Mouse (Mus musculus): ENCODE results near the gene Rrp9.

The Rrp9 gene

DNA sequence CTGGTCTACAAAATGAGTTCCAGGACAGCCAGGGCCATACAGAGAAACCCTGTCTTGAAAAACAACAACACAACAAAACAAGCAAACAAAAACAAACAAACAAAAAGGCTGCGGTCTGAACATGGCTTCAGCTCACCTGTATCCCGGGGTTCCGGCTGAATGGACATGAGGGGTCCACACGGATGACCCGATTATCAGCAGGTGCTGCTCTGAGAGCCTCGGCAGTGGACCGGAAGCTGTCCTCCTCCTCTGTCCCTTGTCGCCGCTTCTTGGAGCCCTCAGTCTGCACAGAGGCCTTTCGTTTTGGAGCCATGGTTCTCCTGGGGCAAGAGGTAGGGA is at the start of gene Rrp9:
TSS of gene Rrp9 (plus strand) at position 301 of the 339 bp plus-strand sequence.
- peak in 1 of 2 experiments; percentile 25 for DNase-seq

DNA sequence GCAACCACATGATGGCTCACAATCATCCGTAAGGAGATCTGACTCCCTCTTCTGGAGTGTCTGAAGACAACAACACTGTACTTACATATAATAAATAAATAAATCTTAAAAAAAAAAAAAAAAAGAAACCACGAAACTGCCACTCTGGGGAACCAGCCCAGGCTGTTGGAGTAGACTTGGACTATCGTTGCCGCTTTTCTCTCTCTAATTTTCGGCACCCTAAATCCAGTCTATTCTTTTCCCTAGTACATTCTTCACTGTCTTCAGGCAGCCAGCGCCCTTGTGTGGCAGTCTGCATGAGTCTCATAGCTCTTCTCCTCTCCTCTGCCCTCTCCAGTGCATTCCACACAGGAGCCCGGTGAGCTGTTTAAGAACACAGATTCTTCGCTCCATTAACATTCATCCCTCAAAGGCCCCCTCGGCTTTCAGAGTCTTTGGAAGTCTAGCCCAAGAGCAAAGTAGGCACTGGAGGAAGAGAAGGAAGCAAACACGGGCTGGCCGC is 47.0 kb upstream of the Rrp9 start:
- no peak for DNase-seq

DNA sequence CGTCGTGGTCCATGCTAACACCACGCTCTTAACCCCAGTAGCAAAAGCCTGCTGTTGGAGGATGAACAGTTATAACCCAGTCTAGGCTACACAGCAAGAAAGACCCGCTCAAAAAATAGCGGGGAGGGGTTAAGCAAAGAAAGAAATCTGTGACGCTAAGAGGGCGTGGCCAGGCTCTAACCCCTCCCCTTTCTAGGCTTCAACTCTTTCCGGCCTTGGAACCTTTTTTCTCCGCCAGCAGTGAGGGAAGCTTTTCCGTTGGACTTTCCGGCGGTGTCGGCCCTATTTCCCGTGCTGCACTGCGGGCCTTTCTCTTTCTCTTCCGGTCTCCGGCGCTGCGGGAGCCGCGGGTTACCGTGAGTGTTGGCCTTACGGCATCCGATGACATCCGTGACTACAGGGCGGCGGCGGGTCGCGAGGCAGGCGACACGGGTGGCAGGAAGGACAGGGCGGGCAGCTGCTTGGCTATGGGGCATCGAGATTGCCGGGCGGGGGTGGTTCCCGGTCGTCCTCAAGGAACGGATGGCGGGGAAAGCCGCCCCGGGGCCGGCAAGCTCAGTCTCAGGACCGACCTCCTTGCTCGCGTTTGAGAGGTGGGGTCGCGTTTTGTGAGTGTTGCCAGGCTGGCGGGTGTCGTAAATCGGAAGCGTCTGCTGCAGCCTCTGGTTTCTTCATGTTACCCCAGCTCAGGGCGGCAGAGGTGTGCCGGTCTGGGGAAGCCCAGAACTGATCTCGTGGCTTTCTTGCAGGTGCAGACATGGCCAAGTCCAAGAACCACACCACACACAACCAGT is 46.3 kb upstream of the Rrp9 start, which contains the start of gene Rpl29:
TSS of gene Rpl29 (plus strand) at position 234 of the 794 bp plus-strand sequence.
- DNase-seq, result peak; percentile 95 to 97

DNA sequence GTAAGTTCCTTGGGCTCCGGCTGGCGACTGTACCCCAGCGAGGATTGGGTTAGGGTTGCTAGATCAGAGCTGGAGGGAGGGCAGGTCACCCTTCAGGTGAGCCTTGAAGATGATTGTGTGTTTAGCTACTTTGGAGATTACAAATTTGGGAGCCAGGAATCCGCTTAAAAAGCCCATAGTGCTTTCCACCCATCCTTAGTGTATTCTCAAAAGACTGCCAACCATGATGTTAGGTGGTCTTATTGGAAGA is 45.8 kb upstream of the Rrp9 start:
- DNase-seq, result no peak

DNA sequence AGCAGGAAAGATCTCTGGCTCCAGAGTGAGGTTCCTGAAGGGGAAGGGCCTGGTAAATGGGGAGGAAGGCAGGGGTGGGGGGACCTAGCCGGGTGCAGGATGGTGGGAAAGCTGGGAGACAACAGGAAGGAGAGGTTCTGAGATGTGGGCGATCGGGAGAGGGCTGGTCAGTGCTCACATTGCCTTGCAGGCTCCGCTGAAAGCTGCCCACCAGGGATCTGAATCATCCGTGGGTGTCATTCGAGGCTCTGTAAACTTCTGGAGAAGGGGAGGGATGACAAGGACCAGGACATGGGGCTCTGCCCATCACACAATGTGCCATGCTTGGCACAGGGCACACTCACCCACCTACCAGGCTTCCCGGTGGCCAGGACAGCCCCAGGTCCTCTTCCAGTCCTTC is 42.4 kb upstream of the Rrp9 start:
- DNase-seq, result no peak

DNA sequence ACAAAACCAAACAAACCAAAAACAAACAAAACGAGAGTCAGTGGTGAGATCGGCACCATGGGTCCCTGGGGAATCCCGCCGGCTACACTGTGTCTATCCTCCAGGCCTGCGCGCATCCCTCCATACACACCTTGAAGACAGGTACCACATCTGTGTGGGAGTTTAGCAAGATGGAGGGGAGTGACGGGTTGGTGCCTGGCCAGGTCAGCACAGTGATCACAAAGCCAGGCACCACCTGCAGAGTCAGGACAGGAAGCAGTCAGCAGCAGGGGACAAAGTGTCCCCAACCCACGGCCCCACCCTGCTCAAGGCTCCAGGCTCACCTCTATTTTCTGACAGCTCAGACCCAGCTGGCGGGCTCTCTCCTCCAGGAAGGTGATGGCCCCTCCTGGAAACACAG is 39.2 kb upstream of the Rrp9 start:
- no peak for DNase-seq

DNA sequence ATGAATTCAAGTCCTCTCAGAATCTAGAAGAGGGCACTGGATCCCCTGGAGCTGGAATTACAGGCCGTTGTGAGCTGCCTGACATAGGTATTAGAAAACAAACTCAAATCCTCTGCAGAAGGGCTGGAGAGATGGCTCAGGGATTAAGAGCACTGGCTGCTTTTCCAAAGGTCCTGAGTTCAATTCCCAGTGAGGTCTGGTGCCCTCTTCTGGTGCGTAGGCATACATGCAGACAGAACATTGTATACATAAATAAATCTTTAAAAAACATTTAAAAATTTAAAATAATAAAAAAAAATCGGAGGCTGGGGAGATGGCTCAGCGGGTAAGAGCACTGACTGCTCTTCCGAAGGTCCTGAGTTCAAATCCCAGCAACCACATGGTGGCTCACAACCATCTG is 33.1 kb upstream of the Rrp9 start:
- DNase-seq, result no peak

DNA sequence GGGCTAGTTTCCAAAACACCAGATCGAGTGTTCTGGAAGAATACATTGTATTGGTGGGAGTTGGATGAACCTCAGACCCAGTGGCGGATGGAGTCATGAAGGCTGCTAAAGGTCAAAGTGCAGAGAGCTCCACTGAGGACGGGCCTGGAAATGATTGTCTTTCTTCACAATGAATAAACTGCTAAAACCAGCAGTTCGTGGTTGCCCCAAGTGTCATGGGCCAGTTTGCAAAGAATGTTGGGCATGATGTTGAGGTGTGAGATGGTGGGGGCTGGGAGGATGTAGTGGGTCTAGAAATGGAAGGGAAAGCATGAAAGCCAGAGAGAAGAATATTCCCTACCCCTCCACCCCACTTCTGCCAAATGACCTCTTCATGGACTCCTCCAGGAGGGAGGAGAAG is 30.9 kb upstream of the Rrp9 start:
- DNase-seq, result no peak

DNA sequence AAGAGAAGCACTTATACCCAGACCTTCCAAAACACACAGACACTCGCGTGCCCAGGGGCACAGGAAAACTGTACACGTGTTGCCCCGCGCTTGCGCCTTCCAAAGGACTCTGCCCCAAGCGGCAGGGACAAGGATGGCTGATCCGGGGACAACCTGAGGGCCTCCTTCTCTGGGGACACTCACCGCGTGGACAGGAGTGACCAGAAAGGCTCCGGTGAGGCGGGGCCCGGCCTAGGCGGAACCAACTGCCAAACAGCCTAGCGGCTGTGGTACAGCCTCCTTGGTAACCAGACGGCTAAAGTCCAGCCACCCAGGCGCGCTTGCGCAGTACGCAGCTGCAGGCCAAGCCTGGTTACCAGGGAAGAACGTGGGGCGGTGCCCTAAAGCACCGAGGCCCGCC is 28.4 kb upstream of the Rrp9 start, which contains the start of the genes Abhd14b and Abhd14a:
TSS of gene Abhd14b (plus strand) at position 112 of the 400 bp plus-strand sequence.
TSS of gene Abhd14a (minus strand) at position 331 of the 400 bp plus-strand sequence.
- peak; percentile 93 to 96 for DNase-seq

DNA sequence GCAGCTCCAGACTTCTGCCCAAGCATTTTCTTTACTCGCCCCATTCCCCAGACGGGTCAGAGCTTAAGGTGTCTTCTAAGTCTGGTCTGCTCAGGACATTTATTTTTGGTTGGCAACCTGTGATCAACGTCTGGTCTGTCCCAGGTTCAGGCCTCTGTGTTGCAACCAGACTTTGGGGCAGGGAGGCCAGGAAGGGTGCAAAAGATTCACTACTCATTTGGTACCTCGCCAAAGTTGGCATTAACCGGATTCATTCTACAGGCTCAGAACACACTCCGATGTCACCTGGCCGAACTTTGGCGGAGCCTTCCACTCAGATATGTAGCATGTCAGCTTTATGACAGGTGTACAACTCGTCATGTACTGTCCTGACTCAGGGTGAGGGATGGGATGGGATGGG is 27.8 kb upstream of the Rrp9 start:
- DNase-seq, result no peak

DNA sequence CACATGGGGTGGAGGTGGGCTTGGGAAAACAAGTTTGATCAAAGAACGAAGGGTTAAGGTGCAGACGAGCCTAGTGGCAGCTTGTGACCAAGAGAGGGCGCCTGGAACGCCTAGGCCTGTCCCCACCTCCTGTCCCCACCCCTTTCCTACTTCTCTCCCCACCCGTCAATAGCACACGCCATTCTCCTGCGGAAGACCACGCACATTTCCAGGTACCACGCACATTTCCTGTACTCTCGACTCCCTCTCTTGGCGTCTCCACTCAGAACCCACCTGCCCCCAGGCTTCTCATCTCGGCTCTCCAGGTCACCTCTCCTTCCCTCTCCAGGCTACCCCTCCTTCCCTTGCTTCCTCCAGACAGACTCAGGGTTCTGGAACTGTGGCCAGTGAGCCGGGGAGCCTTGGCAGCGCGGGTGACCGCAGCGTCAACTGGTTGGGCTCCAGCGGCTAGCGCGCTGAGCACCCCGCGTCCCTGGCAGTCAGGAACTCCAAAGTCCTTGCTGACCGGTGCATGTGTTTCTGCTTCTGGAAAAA is 27.2 kb upstream of the Rrp9 start:
- DNase-seq, result peak; percentile 83

DNA sequence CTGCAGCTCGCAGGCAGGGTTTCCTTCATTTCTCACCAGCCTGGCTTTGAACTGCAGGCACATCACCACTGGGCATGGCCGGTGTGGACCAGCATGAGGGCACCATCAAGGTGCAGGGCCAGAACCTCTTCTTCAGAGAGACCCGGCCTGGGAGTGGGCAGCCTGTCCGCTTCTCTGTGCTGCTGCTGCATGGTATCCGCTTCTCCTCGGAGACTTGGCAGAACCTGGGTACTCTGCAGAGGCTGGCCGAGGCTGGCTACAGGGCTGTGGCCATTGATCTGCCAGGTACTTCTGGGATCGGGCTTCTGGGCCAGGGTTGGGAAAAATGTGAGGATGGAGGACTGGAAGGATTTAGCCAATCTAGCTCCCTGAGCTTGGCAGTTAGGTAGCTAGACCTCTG is 25.8 kb upstream of the Rrp9 start:
- no peak for DNase-seq

DNA sequence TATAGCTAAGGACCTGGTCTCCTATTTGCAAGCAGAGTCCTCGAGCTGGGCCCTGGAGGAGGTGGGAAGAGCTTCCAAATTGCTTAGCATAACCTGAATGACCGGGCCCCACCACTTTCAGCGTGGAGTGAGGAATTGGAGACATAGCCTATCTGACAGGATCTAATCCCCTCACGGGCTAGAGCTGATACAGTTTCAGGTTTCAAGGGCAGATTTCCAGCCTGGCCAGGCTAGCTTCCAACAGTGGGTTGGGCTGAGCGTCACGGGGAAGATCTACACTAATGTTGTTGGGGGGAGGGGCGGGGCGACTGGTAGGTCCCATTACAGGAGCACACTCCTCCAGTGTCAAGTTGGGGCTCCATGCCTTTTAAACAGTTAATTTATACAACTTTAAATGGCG is 25.1 kb upstream of the Rrp9 start:
- DNase-seq, result peak; percentile 62 to 71

DNA sequence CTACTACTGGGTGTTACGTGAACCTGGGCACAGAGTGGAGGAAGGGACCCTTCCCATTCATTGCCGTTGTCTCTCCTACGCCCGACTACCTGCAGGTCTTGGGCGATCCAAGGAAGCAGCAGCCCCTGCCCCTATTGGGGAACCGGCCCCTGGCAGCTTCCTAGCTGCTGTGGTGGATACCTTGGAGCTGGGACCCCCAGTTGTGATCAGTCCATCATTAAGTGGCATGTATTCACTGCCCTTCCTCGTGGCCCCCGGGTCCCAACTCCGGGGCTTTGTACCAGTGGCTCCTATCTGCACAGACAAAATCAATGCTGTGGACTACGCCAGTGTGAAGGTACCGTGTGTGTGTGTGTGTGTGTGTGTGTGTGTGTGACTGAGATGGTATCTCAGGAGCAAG is 24.5 kb upstream of the Rrp9 start:
- DNase-seq, result no peak

DNA sequence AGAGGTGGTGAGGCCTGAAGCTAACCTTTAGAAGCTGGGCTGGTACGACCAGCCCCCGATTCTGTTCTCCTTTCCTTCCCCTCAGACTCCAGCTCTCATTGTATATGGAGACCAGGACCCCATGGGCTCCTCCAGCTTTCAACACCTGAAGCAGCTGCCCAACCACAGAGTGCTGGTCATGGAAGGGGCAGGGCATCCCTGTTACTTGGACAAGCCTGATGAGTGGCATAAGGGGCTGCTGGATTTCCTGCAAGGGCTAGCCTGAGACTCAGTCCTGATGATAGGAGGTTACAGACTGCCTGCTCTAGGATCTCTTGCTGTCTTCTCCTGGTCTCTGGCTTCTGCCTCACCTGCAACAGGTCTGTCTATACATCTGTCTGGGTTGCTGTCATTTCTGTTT is 23.9 kb upstream of the Rrp9 start:
- DNase-seq, result no peak

DNA sequence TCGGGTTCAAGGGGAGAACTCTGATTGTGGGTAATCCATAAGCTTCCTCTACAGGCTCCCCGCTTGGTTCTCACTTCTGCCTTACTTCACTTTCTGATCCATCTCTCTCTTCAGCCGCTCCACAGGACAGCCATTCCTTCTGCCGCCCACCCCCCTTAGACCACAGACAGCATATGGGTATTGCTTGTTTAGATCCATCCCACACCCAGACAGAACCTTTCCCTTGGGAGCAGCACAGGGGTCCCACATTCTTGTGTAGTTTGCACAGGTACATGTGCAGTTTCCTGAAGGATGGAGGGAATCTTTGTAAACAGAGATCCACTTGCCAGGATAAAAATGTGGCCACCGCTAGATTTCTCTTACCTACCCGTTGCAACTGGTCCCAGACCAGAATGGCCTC is 23.4 kb upstream of the Rrp9 start:
- DNase-seq, result no peak

DNA sequence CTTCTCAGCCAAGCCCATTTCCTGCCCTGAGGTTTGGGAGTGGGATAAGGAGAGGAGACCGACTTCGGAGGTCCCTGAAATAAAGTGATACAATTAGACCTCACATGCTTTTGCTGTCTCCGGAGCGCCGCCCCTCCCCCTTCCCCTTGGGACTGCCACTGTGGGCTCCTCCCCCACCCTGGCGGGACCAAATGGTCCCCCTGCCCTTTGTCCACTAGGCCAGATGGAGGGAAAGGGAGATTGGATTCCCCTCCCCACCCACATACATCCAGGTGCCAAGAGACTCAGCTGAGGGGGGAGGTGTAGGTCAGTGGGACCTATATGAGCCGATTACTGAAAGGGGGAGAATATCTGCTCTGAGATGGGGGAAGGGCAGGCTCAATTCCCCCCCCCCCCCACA is 22.9 kb upstream of the Rrp9 start:
- peak in 1 of 2 experiments; percentile 25 for DNase-seq

DNA sequence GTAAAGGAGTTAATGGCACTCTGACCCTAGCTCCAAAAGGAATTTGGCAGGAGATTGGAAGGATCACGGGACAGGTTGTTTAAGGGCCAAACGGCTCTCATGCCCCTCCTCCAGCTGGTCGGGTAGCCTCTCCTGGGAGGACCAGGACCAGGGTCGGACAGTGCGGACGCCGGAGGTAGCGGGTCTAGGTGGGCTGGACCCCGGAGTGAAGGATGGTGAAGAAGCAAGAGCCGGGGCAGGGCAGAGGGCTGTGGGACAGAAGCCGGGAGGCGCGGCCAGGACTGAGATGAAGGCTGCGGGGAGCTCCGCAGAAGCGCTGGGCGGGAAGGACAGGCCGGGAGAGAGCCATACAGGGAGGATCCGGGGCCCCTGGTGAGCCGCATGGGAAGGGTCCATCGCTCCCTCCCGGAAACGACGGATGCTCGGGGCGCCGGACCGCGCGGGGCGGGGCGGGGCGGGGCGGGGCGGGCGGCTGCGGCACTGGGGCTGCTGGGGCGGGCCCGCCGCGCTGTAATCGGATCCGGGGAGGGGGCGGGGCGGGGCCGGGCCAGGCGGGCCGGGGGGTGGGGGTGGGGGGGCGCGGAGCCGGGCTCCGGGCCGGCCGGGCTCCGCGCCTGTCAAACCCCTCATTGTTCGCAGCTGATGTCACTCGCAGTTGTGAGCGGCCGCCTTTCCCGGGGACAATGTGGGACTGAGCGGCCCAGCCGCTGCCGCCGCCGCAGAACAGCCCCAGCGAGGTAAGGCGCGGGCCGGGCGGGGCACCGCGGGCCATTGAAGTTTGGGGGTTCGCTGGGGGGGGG is 22.3 kb upstream of the Rrp9 start, which contains the start of gene Pcbp4:
TSS of gene Pcbp4 (plus strand) at position 21 of the 800 bp plus-strand sequence.
- DNase-seq, result peak; percentile 65 to 82

DNA sequence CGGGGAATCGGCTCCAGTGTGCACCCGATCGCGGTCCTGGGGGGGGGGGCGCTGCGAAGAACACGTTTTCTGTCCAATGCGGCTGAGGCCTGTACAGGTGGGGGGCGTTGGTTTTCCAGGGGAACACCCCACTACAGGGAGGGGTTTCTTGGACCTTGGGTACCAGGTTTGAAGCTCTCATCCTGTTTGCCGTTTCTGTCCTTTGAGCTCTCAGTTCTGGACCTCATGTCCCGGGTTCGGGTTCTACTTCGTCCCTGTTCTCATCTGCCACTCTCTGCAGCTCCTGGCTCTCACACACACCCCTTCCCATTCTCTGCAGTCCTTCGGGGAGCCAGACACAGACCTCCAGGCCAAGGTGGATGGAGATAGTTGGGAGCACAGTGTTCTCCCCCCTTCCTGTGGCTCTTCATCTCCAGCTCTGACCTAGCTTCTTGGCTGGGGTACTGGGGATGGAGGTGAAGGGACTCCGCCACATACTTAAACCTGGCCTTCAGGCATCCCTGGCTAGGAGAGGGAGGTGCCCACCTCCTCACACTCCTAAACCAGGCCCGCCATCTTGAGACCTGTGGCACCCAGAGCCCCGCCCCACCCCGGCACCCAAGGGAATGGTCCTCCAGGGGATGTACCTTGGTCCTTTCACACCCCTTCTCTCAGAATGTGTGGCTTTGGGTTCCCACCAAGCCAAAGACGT is 21.5 kb upstream of the Rrp9 start:
- DNase-seq, result no peak

DNA sequence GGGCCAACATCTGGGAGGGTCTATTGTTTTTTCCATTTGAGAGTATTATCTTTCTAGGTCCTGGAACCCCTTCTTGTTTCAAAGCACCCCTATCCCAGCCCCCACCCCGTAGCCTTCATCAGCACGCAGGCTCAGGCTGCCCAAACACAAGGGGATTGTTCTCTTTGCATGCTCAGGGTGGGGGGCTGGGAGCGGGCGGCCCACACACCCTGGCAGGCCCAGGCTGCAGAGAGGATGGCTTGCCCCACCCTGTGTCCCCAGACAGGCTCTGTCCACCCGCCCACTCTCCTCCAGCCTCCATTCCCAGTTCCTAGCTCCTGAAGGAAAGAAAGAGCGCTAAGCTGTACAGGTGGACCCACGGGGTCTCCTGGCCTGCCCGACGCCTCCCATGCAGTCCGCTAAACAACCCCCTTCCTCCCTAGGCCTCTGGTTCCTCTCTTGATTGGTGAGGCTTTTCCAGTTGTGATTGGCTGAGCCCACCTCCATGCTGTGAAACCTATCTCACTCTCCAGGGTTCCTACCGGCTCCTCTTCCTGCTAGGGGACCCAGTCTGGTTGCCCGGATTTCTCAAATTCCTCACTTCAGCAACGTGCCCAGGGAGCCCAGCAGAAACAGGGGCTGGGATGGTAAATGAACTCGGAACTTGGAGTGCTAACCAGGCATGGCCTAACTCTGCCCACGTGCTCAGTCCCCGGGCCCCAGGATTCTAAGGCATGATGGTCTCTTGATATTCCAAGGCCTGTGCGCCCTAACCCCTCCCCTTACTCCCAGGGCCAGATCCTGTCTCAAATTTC is 20.7 kb upstream of the Rrp9 start:
- no peak for DNase-seq

DNA sequence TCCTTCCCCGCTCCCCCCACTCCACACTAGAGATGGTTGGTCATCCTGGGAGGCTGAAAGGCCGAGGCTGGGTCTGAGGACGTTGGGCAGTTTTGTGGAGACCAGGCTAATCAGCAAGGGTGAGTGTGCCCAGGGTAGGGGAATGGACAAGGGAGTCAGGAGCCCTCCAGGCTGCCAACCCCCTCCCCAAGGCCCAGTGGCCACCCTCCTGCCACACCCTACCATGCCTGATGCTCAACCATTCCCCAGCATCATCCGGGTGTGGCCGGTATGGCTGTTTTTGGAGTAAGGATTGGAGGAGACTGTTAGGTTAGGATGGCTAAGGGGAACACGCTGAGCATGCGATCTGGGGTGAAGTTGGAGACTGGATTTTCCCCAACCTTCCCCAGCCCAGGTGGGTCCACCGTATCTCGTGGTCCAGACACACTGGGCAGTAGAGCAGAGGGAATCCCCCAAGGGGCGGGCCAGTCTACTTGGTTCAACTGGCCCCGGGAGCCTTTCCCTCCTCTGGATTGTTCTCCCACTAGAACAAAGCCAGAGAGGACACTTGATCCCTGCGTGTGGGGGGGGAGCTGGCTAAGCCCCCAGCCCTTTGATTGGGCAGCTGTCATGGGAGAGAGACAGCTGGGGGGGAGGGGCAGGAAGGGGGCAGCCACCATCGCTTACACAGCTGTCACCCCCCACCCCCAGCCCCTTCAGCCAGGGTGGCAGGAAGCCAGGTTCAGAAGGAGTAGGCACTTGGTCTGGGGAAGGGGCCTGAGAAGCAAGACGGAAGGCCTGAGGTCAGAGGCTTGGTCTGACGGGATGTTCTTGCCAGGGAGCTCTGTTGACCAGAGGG is 19.2 kb upstream of the Rrp9 start:
- no peak for DNase-seq
